Mouse (Mus musculus) cerebellum, adult 2 months (tissue): ENCODE measurements around the gene Igdcc3.

Experiments used
- CTCF ChIP-seq: fragments of 200-500 bp; IDR thresholded peaks from 2 replicates; pipeline ENCODE4 v1.5.1; 2011; ENCODE audit warnings: low read depth, mild to moderate bottlenecking, control low read depth, low read length, moderate library complexity, borderline replicate concordance; ENCODE audit not compliant: insufficient read depth
- POLR2A ChIP-seq: fragments of 200-500 bp; IDR thresholded peaks from 2 replicates; pipeline ENCODE4 v1.6.1; 2011; ENCODE audit warnings: low read length, control low read depth, borderline replicate concordance; ENCODE audit not compliant: insufficient read depth

GRCm38 (mm10) chr9:65225795-65226194 is 84.8 kb downstream of the Igdcc3 start:
- TF ChIP-seq POLR2A (no peak), CTCF (peak; percentile 28; the same call in 1 of the 2 replicates)
